Mouse (Mus musculus): Measurements from ENCODE around the gene Pah. TPM values are rescaled to one million over a fixed set of nuclear protein-coding genes. Genes with fewer than 3 reads are reported as not detected.

Gene Pah
- total RNA-seq, 2 experiments from 2014 or later: not detected

DNA sequence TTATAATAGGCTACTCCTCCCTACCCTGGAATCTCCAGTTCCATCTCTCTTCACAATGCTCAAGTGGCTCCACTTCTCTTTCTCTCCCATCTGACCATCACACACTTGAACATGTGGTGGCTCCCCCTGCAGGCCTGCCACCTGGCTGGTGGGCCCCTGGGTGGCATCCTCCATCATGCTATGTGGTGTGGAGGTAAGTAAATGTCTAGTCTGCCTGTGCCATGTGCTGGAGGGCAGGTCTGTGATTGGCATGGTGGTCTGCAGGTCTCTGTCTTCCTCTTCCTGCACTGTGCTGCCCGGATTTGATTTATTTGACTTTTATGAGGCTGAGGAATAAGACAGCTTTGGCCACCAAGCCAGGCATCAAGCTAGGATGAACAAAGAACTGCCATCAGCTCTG lies 103.6 kb downstream of the Pah start:
- no peak for ATAC-seq (replicated peaks; ENCODE audit: low FRiP score, low TSS enrichment, poor library complexity, severe bottlenecking)

Other genes starting within 250 kb of the Pah start
- gene Ascl1, start 28.1 kb upstream of the Pah start, total RNA-seq (2014; fragmentation: Nextera tagmentation): not detected in 2 replicates
- not detected in 2 replicates for gene Ascl1, start 28.1 kb upstream of the Pah start, total RNA-seq (2017)

Measured in megakaryocyte-erythroid progenitor cell, adult 5-6 weeks (primary cell).